Mouse (Mus musculus): ENCODE data around the gene Ilk. TPM values are rescaled to one million over a fixed set of nuclear protein-coding genes. Genes with fewer than 3 reads are reported as not detected.

The Ilk gene
- polyA plus RNA-seq, 1 experiment from 2014 or later: 248 TPM

DNA sequence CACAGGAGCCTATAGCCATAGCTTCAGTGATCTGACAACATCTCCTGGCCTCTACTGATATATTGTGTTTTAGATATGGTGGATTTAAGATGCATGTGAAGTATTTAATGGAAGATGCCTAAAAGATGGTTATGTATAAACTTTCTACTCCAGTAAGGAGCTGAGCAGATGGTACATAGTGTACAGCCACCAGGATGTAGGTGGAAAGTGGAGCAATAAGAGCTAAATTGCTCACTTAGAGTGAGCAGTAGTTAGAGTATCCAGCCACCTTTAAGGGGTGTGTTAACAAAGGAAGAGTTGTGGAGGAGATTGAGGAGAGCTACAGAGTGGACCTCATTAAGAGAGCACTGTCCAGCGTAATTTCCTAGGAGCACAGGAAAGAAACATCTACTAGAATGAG is 54.8 kb downstream of the Ilk start:
- Histone ChIP-seq H3K4me3 (no peak overlapping the region), H3K9me3 (no peaks in the 10 kb centered on the region), H3K27ac (no peak overlapping the region), H3K36me3 (no peaks in the 10 kb centered on the region), H3K4me1 (peaks cover 9% of the 10 kb centered on the region), H3K4me2 (replicated peaks) (no peak overlapping the region), H3K27me3 (no peaks in the 10 kb centered on the region), H3K9ac (no peak overlapping the region)
- 69% methylated on average over 1 of the region's 1 CpGs for WGBS
- ATAC-seq (ENCODE audit: insufficient number of reproducible peaks, insufficient read depth, low FRiP score, low TSS enrichment): no peak

Other genes with a start within 250 kb of the Ilk start
- 40.8 and 41.4 TPM in 2 replicates for gene Smpd1, start 182.2 kb upstream of the Ilk start, polyA plus RNA-seq (2016; fragmentation: Nextera tagmentation; extraction: Ambion mirVana)
- gene Apbb1, start 154.9 kb upstream of the Ilk start, polyA plus RNA-seq (2016; fragmentation: Nextera tagmentation; extraction: Ambion mirVana): 77.5 and 84.7 TPM in 2 replicates
- gene Hpx, start 136.5 kb upstream of the Ilk start, polyA plus RNA-seq (2016; fragmentation: Nextera tagmentation; extraction: Ambion mirVana): 0.52 and 0.59 TPM in 2 replicates
- 44.0 and 45.9 TPM in 2 replicates for gene Trim3, start 103.0 kb upstream of the Ilk start, polyA plus RNA-seq (2016; fragmentation: Nextera tagmentation; extraction: Ambion mirVana)
- gene Timm10b, start 96.5 kb upstream of the Ilk start, polyA plus RNA-seq (2016; fragmentation: Nextera tagmentation; extraction: Ambion mirVana): 154 and 170 TPM in 2 replicates
- gene Arfip2, start 96.2 kb upstream of the Ilk start, polyA plus RNA-seq (2016; fragmentation: Nextera tagmentation; extraction: Ambion mirVana): 75.0 and 85.3 TPM in 2 replicates
- 4.5 and 18.1 TPM in 2 replicates for gene Gm45799, start 96.0 kb upstream of the Ilk start, polyA plus RNA-seq (2016; fragmentation: Nextera tagmentation; extraction: Ambion mirVana)
- gene Dnhd1, start 85.8 kb upstream of the Ilk start, polyA plus RNA-seq (2016; fragmentation: Nextera tagmentation; extraction: Ambion mirVana): 1.0 and 1.5 TPM in 2 replicates
- 43.3 and 46.1 TPM in 2 replicates for gene Rrp8, start 793 bp downstream of the Ilk start, polyA plus RNA-seq (2016; fragmentation: Nextera tagmentation; extraction: Ambion mirVana)
- gene Taf10, start 7.8 kb downstream of the Ilk start, polyA plus RNA-seq (2016; fragmentation: Nextera tagmentation; extraction: Ambion mirVana): 175 TPM in 2 replicates
- 41.9 and 43.3 TPM in 2 replicates for gene Tpp1, start 15.6 kb downstream of the Ilk start, polyA plus RNA-seq (2016; fragmentation: Nextera tagmentation; extraction: Ambion mirVana)
- 27.3 and 28.5 TPM in 2 replicates for gene Dchs1, start 51.1 kb downstream of the Ilk start, polyA plus RNA-seq (2016; fragmentation: Nextera tagmentation; extraction: Ambion mirVana)
- 317 and 324 TPM in 2 replicates for gene Mrpl17, start 74.5 kb downstream of the Ilk start, polyA plus RNA-seq (2016; fragmentation: Nextera tagmentation; extraction: Ambion mirVana)
- 0.33 TPM in 1 of 2 replicates, not detected in the other for gene Gm4070, start 217.4 kb downstream of the Ilk start, polyA plus RNA-seq (2016; fragmentation: Nextera tagmentation; extraction: Ambion mirVana)